In the genomic region with DNA sequence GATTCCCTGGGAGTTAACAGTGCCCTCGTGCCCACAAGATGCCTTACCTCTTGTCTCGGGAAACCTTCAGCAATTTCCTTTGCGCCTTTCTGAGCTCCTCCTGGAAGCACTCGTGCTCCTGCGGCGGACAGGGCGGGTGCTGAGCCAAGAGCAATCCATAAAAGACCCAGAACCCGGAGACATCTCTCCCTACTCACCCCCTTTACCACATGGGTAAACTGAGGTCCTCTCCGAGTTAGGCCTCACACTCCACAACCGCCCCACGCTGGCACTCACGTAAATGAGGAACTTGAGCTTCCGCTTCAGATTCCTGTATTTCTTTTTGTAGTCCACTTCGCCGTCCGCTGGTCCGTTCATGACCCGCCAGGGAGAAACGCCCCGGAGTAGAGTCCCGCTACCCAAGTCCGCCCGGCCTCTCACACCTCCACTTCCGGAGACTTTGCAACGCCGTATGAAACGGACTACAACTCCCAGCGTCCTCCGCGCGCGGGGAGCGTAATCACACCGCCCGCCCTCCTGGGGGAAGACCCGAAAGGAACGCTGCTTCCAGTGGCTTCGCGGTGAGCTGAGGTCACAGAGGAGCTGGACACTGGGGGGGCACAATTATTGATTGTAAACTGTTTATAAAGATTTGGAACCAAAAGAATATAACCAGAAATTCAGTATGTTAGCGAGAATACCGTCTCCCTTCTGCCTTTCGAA, we compare ENCODE assay signal across 8 mouse cellular contexts. TPM values are rescaled to one million over a fixed set of nuclear protein-coding genes. Genes with fewer than 3 reads are reported as not detected.
DNase-seq lines count a peak whose midpoint lies in the region; ATAC-seq and TF ChIP-seq lines count a peak whose summit lies in the region.

Hirip3 (plus strand) TSS at position 544 of the 702 bp plus-strand sequence.

- H3K4me1 ChIP-seq in CH12.LX (ENCODE audit: control insufficient read depth in 1 of 2, insufficient read depth in 2 of 2), result peaks cover 5 to 58% of the 10 kb centered on the region in 2 experiments
- peaks cover 33% of the 10 kb centered on the region for H3K4me1 ChIP-seq in forebrain, embryonic 12.5 days
- H3K4me1 ChIP-seq in heart, postnatal 0 days (ENCODE audit: control insufficient read depth, insufficient read depth), result peaks cover 16% of the 10 kb centered on the region
- H3K4me1 ChIP-seq in liver, embryonic 16.5 days (ENCODE audit: control insufficient read depth, low read depth, low read length), result peaks cover 22% of the 10 kb centered on the region
- peaks cover 31% of the 10 kb centered on the region for H3K4me1 ChIP-seq in neural tube, embryonic 13.5 days (replicated peaks)
- no peaks in the 10 kb centered on the region; the same call in none of the 2 replicates for H3K4me1 ChIP-seq in testis, adult 2 months (ENCODE audit: control insufficient read depth, insufficient read depth, low read length)

- no peak for TF ChIP-seq RAD21 in CH12.LX (IDR thresholded peaks at IDR 0.05; ENCODE audit: low read depth, low read length)

- no peak for TF ChIP-seq EP300 in CH12.LX (IDR thresholded peaks at IDR 0.05; ENCODE audit: low read length)
- no peak for TF ChIP-seq EP300 in heart, postnatal 0 days (IDR thresholded peaks at IDR 0.05; ENCODE audit: low read depth)

- H3K4me3 ChIP-seq in CH12.LX (replicated peaks in 1 of 3; ENCODE audit: low read depth in 2 of 3, low read length in 2 of 3, poor library complexity in 1 of 3), result peak within 1 kb of the TSS; percentile 84 to 87 (median 85)
- H3K4me3 ChIP-seq in forebrain, embryonic 12.5 days (replicated peaks), result peak within 1 kb of the TSS; percentile 65
- peak within 1 kb of the TSS; percentile 73 for H3K4me3 ChIP-seq in heart, postnatal 0 days (ENCODE audit: low read depth, low read length)
- peak within 1 kb of the TSS; percentile 73 for H3K4me3 ChIP-seq in liver, embryonic 16.5 days (ENCODE audit: low read depth, low read length)
- peak within 1 kb of the TSS; percentile 64 for H3K4me3 ChIP-seq in neural tube, embryonic 13.5 days
- peak within 1 kb of the TSS; percentile 94 for H3K4me3 ChIP-seq in testis, adult 2 months (ENCODE audit: control insufficient read depth, low read depth, low read length)

- peak within 1 kb of the TSS; percentile 78 for H3K4me2 ChIP-seq in CH12.LX (ENCODE audit: insufficient read depth, low read depth, poor library complexity, severe bottlenecking)
- peak within 1 kb of the TSS; percentile 84 for H3K4me2 ChIP-seq in forebrain, embryonic 12.5 days
- peak within 1 kb of the TSS; percentile 70 for H3K4me2 ChIP-seq in heart, postnatal 0 days (ENCODE audit: low read depth, low read length)
- H3K4me2 ChIP-seq in liver, embryonic 16.5 days (ENCODE audit: low read depth, low read length), result peak within 1 kb of the TSS; percentile 98
- H3K4me2 ChIP-seq in neural tube, embryonic 13.5 days, result peak within 1 kb of the TSS; percentile 89

- peak; percentile 96 for DNase-seq in CH12.LX (ENCODE audit: extremely low read depth)
- DNase-seq in c-Kit-positive CD71-positive TER-119-negative erythroid progenitor cells, embryonic 14.5 days (ENCODE audit: low read depth), result peak; percentile 91
- DNase-seq in heart, postnatal 0 days (ENCODE audit: low spot score), result peak; percentile 95
- DNase-seq in kidney, postnatal 4 days, result peak; percentile 97

- H3K27ac ChIP-seq in CH12.LX (ENCODE audit: insufficient read depth, low read depth), result peak within 1 kb of the TSS; percentile 39
- H3K27ac ChIP-seq in forebrain, embryonic 12.5 days, result peak within 1 kb of the TSS; percentile 80
- peak within 1 kb of the TSS; percentile 62; the same call in 1 of the 2 replicates for H3K27ac ChIP-seq in heart, postnatal 0 days (ENCODE audit: low read depth)
- peak within 1 kb of the TSS; percentile 76 for H3K27ac ChIP-seq in liver, embryonic 16.5 days (ENCODE audit: low read length)
- peak within 1 kb of the TSS; percentile 84 for H3K27ac ChIP-seq in neural tube, embryonic 13.5 days (replicated peaks)
- peak within 1 kb of the TSS; percentile 98 for H3K27ac ChIP-seq in testis, adult 2 months (ENCODE audit: control insufficient read depth, insufficient read depth, low read depth, low read length)

- peak; percentile 84 for TF ChIP-seq POLR2A in CH12.LX (IDR thresholded peaks at IDR 0.05; ENCODE audit: low read depth, low read length)
- peak; percentile 89 for TF ChIP-seq POLR2A in testis, adult 2 months (IDR thresholded peaks at IDR 0.05; ENCODE audit: control insufficient read depth, low read depth, low read length)

- TF ChIP-seq CTCF in CH12.LX (conservative IDR thresholded peaks at IDR 0.05 in 1 of 2, IDR thresholded peaks at IDR 0.05 in 1 of 2; ENCODE audit: low read depth in 2 of 2, low read length in 2 of 2), result no peak
- TF ChIP-seq CTCF in heart, postnatal 0 days (IDR thresholded peaks at IDR 0.05; ENCODE audit: low read depth), result no peak
- no peak for TF ChIP-seq CTCF in testis, adult 2 months (IDR thresholded peaks at IDR 0.05; ENCODE audit: control insufficient read depth, insufficient read depth, insufficient replicate concordance, low read depth, low read length)

- H3K9ac ChIP-seq in CH12.LX (ENCODE audit: insufficient read depth, low read depth), result peak within 1 kb of the TSS; percentile 93
- H3K9ac ChIP-seq in forebrain, embryonic 12.5 days, result peak within 1 kb of the TSS; percentile 71
- peak within 1 kb of the TSS; percentile 62 for H3K9ac ChIP-seq in heart, postnatal 0 days (replicated peaks; ENCODE audit: low read depth, low read length)
- peak within 1 kb of the TSS; percentile 75 for H3K9ac ChIP-seq in liver, embryonic 16.5 days (ENCODE audit: low read depth, low read length)
- H3K9ac ChIP-seq in neural tube, embryonic 13.5 days, result peak within 1 kb of the TSS; percentile 77

- dilution Hi-C loops in CH12.LX (cut with MboI; ENCODE audit: extremely low pct_ligation_motif_present, extremely low pct_unique_long_range_greater_than_20kb, low sequenced_read_pairs), result no loop called here

- ATAC-seq in forebrain, embryonic 12.5 days (ENCODE audit: low FRiP score), result peak; percentile 89
- ATAC-seq in heart, postnatal 0 days (ENCODE audit: insufficient read depth, low read depth), result peak; percentile 95
- peak; percentile 97 for ATAC-seq in liver, embryonic 16.5 days (ENCODE audit: low read depth)
- peak; percentile 93 for ATAC-seq in neural tube, embryonic 13.5 days (ENCODE audit: low read depth)

- peaks cover 55 to 73% of the 10 kb centered on the region in 2 experiments for H3K36me3 ChIP-seq in CH12.LX (replicated peaks in 1 of 2; ENCODE audit: control insufficient read depth in 1 of 2, insufficient read depth in 1 of 2, low read length in 1 of 2)
- peaks cover 65% of the 10 kb centered on the region for H3K36me3 ChIP-seq in forebrain, embryonic 12.5 days (replicated peaks)
- H3K36me3 ChIP-seq in heart, postnatal 0 days (replicated peaks; ENCODE audit: control insufficient read depth, insufficient read depth, low read length), result peaks cover 59% of the 10 kb centered on the region
- peaks cover 33% of the 10 kb centered on the region for H3K36me3 ChIP-seq in liver, embryonic 16.5 days (ENCODE audit: control insufficient read depth, insufficient read depth)
- H3K36me3 ChIP-seq in neural tube, embryonic 13.5 days, result peaks cover 59% of the 10 kb centered on the region
- H3K36me3 ChIP-seq in testis, adult 2 months (ENCODE audit: control insufficient read depth, insufficient read depth, low read length), result peaks cover 7% of the 10 kb centered on the region

- no peaks in the 10 kb centered on the region for H3K27me3 ChIP-seq in CH12.LX (replicated peaks)
- no peaks in the 10 kb centered on the region for H3K27me3 ChIP-seq in forebrain, embryonic 12.5 days
- H3K27me3 ChIP-seq in heart, postnatal 0 days (ENCODE audit: control insufficient read depth, insufficient read depth, low read length), result no peaks in the 10 kb centered on the region
- H3K27me3 ChIP-seq in liver, embryonic 16.5 days (ENCODE audit: control insufficient read depth, insufficient read depth, low read depth, low read length), result no peaks in the 10 kb centered on the region
- H3K27me3 ChIP-seq in neural tube, embryonic 13.5 days, result no peaks in the 10 kb centered on the region
- no peaks in the 10 kb centered on the region for H3K27me3 ChIP-seq in testis, adult 2 months (ENCODE audit: control insufficient read depth, insufficient read depth, low read length)

- no peaks in the 10 kb centered on the region for H3K9me3 ChIP-seq in CH12.LX (replicated peaks; ENCODE audit: low read length)
- H3K9me3 ChIP-seq in forebrain, embryonic 12.5 days, result no peaks in the 10 kb centered on the region
- no peaks in the 10 kb centered on the region for H3K9me3 ChIP-seq in heart, postnatal 0 days (replicated peaks; ENCODE audit: control insufficient read depth, low read length)
- H3K9me3 ChIP-seq in liver, embryonic 16.5 days (replicated peaks; ENCODE audit: control insufficient read depth, low read length), result no peaks in the 10 kb centered on the region
- H3K9me3 ChIP-seq in neural tube, embryonic 13.5 days, result no peaks in the 10 kb centered on the region

- WGBS in forebrain, embryonic 12.5 days, result 4% methylated on average over 42 of the region's 42 CpGs
- 1% methylated on average over 42 of the region's 42 CpGs for WGBS in heart, postnatal 0 days
- 1% methylated on average over 42 of the region's 42 CpGs for WGBS in liver, embryonic 16.5 days (ENCODE audit: insufficient replicate concordance)
- WGBS in neural tube, embryonic 13.5 days, result 3% methylated on average over 42 of the region's 42 CpGs

- in situ Hi-C loops in CH12.LX (cut with MboI; ENCODE audit: low pct_ligation_motif_present, low pct_unique_long_range_greater_than_20kb, low sequenced_read_pairs), result no loop called here

- H3K79me2 ChIP-seq in CH12.LX (replicated peaks; ENCODE audit: control insufficient read depth, extremely low read depth, insufficient read depth, poor library complexity, severe bottlenecking), result peaks cover 32% of the 10 kb centered on the region

TF ChIP-seq in CH12.LX, 34 proteins besides CTCF, POLR2A, EP300 and RAD21 (continues in another document):
- no peak for TF ChIP-seq BHLHE40 (IDR thresholded peaks at IDR 0.05; ENCODE audit: low read depth, low read length)
- TF ChIP-seq GABPA (IDR thresholded peaks at IDR 0.05; ENCODE audit: insufficient replicate concordance, low read depth, low read length), result peak; percentile 37; the same call in 1 of the 2 replicates
- TF ChIP-seq ELF1 (IDR thresholded peaks at IDR 0.05; ENCODE audit: low read depth, low read length), result peak; percentile 95
- TF ChIP-seq ZC3H11A (IDR thresholded peaks at IDR 0.05; ENCODE audit: low read depth, low read length), result no peak
- no peak for TF ChIP-seq UBTF (IDR thresholded peaks at IDR 0.05; ENCODE audit: low read depth, low read length)

RNA-seq across cellular contexts. Expression of gene Hirip3, which starts in this region (rescaled TPM):
- total RNA-seq in CH12.LX (2012; rRNA removed) (70.9 and 103 TPM in 2 replicates), CH12.LX (2014; rRNA removed) (42.4 and 44.7 TPM in 2 replicates)
- polyA plus RNA-seq in CH12.LX (2012; ENCODE audit: insufficient read length, low read depth), result 190 and 267 TPM in 2 replicates
- polyA plus RNA-seq in forebrain, embryonic 12.5 days (2016; fragmentation: Nextera tagmentation; extraction: Ambion mirVana), result 53.3 TPM in 2 replicates
- 2.6 and 5.3 TPM in 2 replicates for total RNA-seq in heart, postnatal 0 days (2014; rRNA removed; ENCODE audit: low replicate concordance)
- 6.6 and 8.6 TPM in 2 replicates for polyA plus RNA-seq in heart, postnatal 0 days (2015; fragmentation: Nextera tagmentation; extraction: Ambion mirVana)
- polyA plus RNA-seq in liver, embryonic 16.5 days (2015; fragmentation: Nextera tagmentation; extraction: Ambion mirVana), result 10.0 and 10.8 TPM in 2 replicates
- 19.0 and 19.9 TPM in 2 replicates for polyA plus RNA-seq in neural tube, embryonic 13.5 days (2015; fragmentation: Nextera tagmentation; extraction: Ambion mirVana)
- 76.6 and 77.1 TPM in 2 replicates for polyA plus RNA-seq in testis, adult 2 months (2012; rRNA removed)

Comparison
In these comparisons a context has a peak if more than half of its experiments do, and no peak if none do; other contexts are left out.
1. Peak in every context shown above with its lines: DNase-seq, ATAC-seq, H3K4me3 ChIP-seq and H3K27ac ChIP-seq.
2. H3K27ac ChIP-seq: peak in every context shown above with its lines; median percentile 98 in testis, adult 2 months; 84 in neural tube, embryonic 13.5 days; 80 in forebrain, embryonic 12.5 days; 76 in liver, embryonic 16.5 days; 62 in heart, postnatal 0 days; 39 in CH12.LX.